Mouse (Mus musculus): ENCODE data around the gene Irf6. TPM values are rescaled to one million over a fixed set of nuclear protein-coding genes. Genes with fewer than 3 reads are reported as not detected.

Gene Irf6
- not detected for total RNA-seq (2018; cell fraction: chromatin; rRNA removed)
- under 1 TPM in 3 of 26 experiments, not detected in 23; 0.04 to 0.31 (median 0.07) TPM for total RNA-seq (2018; cell fraction: cytosol; rRNA removed)
- total RNA-seq (2018; cell fraction: nucleus; rRNA removed) = not detected
- polyA plus RNA-seq (2018) = not detected in 3 replicates

- WGBS (ENCODE audit: missing documents) = 9% methylated on average over 30 of the region's 30 CpGs
- no peak within 1 kb of the TSS for H3K27ac ChIP-seq
- H3K4me3 ChIP-seq (ENCODE audit: inconsistent target) = no peak within 1 kb of the TSS
- no peaks in the 10 kb centered on the region for H3K36me3 ChIP-seq (ENCODE audit: inconsistent target)
- H3K79me2 ChIP-seq (ENCODE audit: inconsistent target) = no peaks in the 10 kb centered on the region
Measured at GRCm38 (mm10) chr1:193152872-193153271, at the start of gene Irf6. Gene Irf6 (plus strand): TSS chr1:193153111.

GRCm38 (mm10) chr1:193112093-193112492 is 40.8 kb upstream of the Irf6 start:
- H3K4me3 ChIP-seq (ENCODE audit: inconsistent target) = no peak overlapping the region
- peaks cover 92% of the 10 kb centered on the region for H3K36me3 ChIP-seq (ENCODE audit: inconsistent target)
- H3K79me2 ChIP-seq (ENCODE audit: inconsistent target) = no peaks in the 10 kb centered on the region
- 97% methylated on average over 9 of the region's 9 CpGs for WGBS (ENCODE audit: missing documents)
- H3K27ac ChIP-seq = no peak overlapping the region

GRCm38 (mm10) chr1:193122793-193123192 is 30.1 kb upstream of the Irf6 start:
- Histone ChIP-seq H3K36me3 (ENCODE audit: inconsistent target) (peaks cover 70% of the 10 kb centered on the region), H3K79me2 (ENCODE audit: inconsistent target) (peaks cover 17% of the 10 kb centered on the region; the same call in 1 of the 2 replicates), H3K27ac (no peak overlapping the region), H3K4me3 (ENCODE audit: inconsistent target) (no peak overlapping the region)
- 63% methylated on average over 7 of the region's 7 CpGs for WGBS (ENCODE audit: missing documents)

- peaks cover 19% of the 10 kb centered on the region; the same call in 1 of the 2 replicates for H3K79me2 ChIP-seq (ENCODE audit: inconsistent target)
- 94% methylated on average over 6 of the region's 6 CpGs for WGBS (ENCODE audit: missing documents)
- peaks cover 65% of the 10 kb centered on the region for H3K36me3 ChIP-seq (ENCODE audit: inconsistent target)
- no peak overlapping the region for H3K27ac ChIP-seq
- no peak overlapping the region for H3K4me3 ChIP-seq (ENCODE audit: inconsistent target)
Measured at GRCm38 (mm10) chr1:193123290-193123689, 29.6 kb upstream of the Irf6 start.

- H3K27ac ChIP-seq = no peak overlapping the region
- peaks cover 32% of the 10 kb centered on the region for H3K79me2 ChIP-seq (ENCODE audit: inconsistent target)
- H3K4me3 ChIP-seq (ENCODE audit: inconsistent target) = no peak overlapping the region
- WGBS (ENCODE audit: missing documents) = 80% methylated on average over 4 of the region's 4 CpGs
- H3K36me3 ChIP-seq (ENCODE audit: inconsistent target) = peaks cover 40% of the 10 kb centered on the region
Measured at GRCm38 (mm10) chr1:193125835-193126234, 27.1 kb upstream of the Irf6 start.

- Histone ChIP-seq H3K79me2 (ENCODE audit: inconsistent target) (peaks cover 32% of the 10 kb centered on the region), H3K4me3 (ENCODE audit: inconsistent target) (no peak overlapping the region), H3K27ac (no peak overlapping the region), H3K36me3 (ENCODE audit: inconsistent target) (peaks cover 18% of the 10 kb centered on the region; the same call in 1 of the 2 replicates)
- whole genome bisulfite sequencing (ENCODE audit: missing documents) = 86% methylated on average over 6 of the region's 6 CpGs
Measured at GRCm38 (mm10) chr1:193128055-193128454, 24.9 kb upstream of the Irf6 start.

GRCm38 (mm10) chr1:193129321-193129720 is 23.6 kb upstream of the Irf6 start:
- 9% methylated on average over 5 of the region's 5 CpGs for WGBS (ENCODE audit: missing documents)
- H3K27ac ChIP-seq = no peak overlapping the region

GRCm38 (mm10) chr1:193129786-193130455 is 23.0 kb upstream of the Irf6 start, which contains the start of gene Diexf:
Gene Diexf (minus strand): TSS chr1:193130272.
- Histone ChIP-seq H3K79me2 (ENCODE audit: inconsistent target) (peaks cover 32% of the 10 kb centered on the region), H3K27ac (no peak within 1 kb of the TSS), H3K4me3 (ENCODE audit: inconsistent target) (peak within 1 kb of the TSS; percentile 61), H3K36me3 (ENCODE audit: inconsistent target) (peaks cover 12% of the 10 kb centered on the region; the same call in 1 of the 2 replicates)
- WGBS (ENCODE audit: missing documents) = under 1% methylated on average over 61 of the region's 61 CpGs

More at GRCm38 (mm10) chr1:193129321-193129720, 23.6 kb upstream of the Irf6 start:
- peaks cover 12% of the 10 kb centered on the region; the same call in 1 of the 2 replicates for H3K36me3 ChIP-seq (ENCODE audit: inconsistent target)
- H3K79me2 ChIP-seq (ENCODE audit: inconsistent target) = peaks cover 32% of the 10 kb centered on the region
- H3K4me3 ChIP-seq (ENCODE audit: inconsistent target) = peak overlapping the region; percentile 61

GRCm38 (mm10) chr1:193130456-193130825 is 22.5 kb upstream of the Irf6 start:
- peaks cover 12% of the 10 kb centered on the region; the same call in 1 of the 2 replicates for H3K36me3 ChIP-seq (ENCODE audit: inconsistent target)
- H3K27ac ChIP-seq = no peak overlapping the region
- WGBS (ENCODE audit: missing documents) = 56% methylated on average over 11 of the region's 11 CpGs
- H3K79me2 ChIP-seq (ENCODE audit: inconsistent target) = peaks cover 32% of the 10 kb centered on the region
- H3K4me3 ChIP-seq (ENCODE audit: inconsistent target) = peak overlapping the region; percentile 61; the same call in 1 of the 2 replicates

GRCm38 (mm10) chr1:193130839-193131238 is 22.1 kb upstream of the Irf6 start:
- H3K79me2 ChIP-seq (ENCODE audit: inconsistent target) = peaks cover 32% of the 10 kb centered on the region
- H3K36me3 ChIP-seq (ENCODE audit: inconsistent target) = peaks cover 12% of the 10 kb centered on the region; the same call in 1 of the 2 replicates
- WGBS (ENCODE audit: missing documents) = 96% methylated on average over 8 of the region's 8 CpGs
- H3K27ac ChIP-seq = no peak overlapping the region
- H3K4me3 ChIP-seq (ENCODE audit: inconsistent target) = no peak overlapping the region

- H3K79me2 ChIP-seq (ENCODE audit: inconsistent target) = peaks cover 28% of the 10 kb centered on the region
- 89% methylated on average over 6 of the region's 6 CpGs for WGBS (ENCODE audit: missing documents)
- H3K36me3 ChIP-seq (ENCODE audit: inconsistent target) = peaks cover 10% of the 10 kb centered on the region; the same call in 1 of the 2 replicates
- no peak overlapping the region for H3K27ac ChIP-seq
- H3K4me3 ChIP-seq (ENCODE audit: inconsistent target) = no peak overlapping the region
Measured at GRCm38 (mm10) chr1:193131311-193131948, 21.5 kb upstream of the Irf6 start.

GRCm38 (mm10) chr1:193132385-193132784 is 20.5 kb upstream of the Irf6 start:
- Histone ChIP-seq H3K36me3 (ENCODE audit: inconsistent target) (0 out of 2 replicates have a peak, but pooled peaks cover under 1% of the 10 kb centered on the region), H3K27ac (no peak overlapping the region), H3K4me3 (ENCODE audit: inconsistent target) (no peak overlapping the region), H3K79me2 (ENCODE audit: inconsistent target) (peaks cover 19% of the 10 kb centered on the region)

GRCm38 (mm10) chr1:193133726-193134125 is 19.2 kb upstream of the Irf6 start:
- H3K27ac ChIP-seq = no peak overlapping the region
- H3K36me3 ChIP-seq (ENCODE audit: inconsistent target) = no peaks in the 10 kb centered on the region
- WGBS (ENCODE audit: missing documents) = 83% methylated on average over 1 of the region's 1 CpGs
- peaks cover 10% of the 10 kb centered on the region for H3K79me2 ChIP-seq (ENCODE audit: inconsistent target)
- H3K4me3 ChIP-seq (ENCODE audit: inconsistent target) = no peak overlapping the region

- no peak overlapping the region for H3K4me3 ChIP-seq (ENCODE audit: inconsistent target)
- H3K36me3 ChIP-seq (ENCODE audit: inconsistent target) = no peaks in the 10 kb centered on the region
- WGBS (ENCODE audit: missing documents) = 61% methylated on average over 7 of the region's 7 CpGs
- no peak overlapping the region for H3K27ac ChIP-seq
- no peaks in the 10 kb centered on the region for H3K79me2 ChIP-seq (ENCODE audit: inconsistent target)
Measured at GRCm38 (mm10) chr1:193138087-193138486, 14.8 kb upstream of the Irf6 start.

GRCm38 (mm10) chr1:193138669-193139068 is 14.2 kb upstream of the Irf6 start:
- Histone ChIP-seq H3K36me3 (ENCODE audit: inconsistent target) (no peaks in the 10 kb centered on the region), H3K27ac (no peak overlapping the region), H3K79me2 (ENCODE audit: inconsistent target) (no peaks in the 10 kb centered on the region), H3K4me3 (ENCODE audit: inconsistent target) (no peak overlapping the region)
- WGBS (ENCODE audit: missing documents) = 0% methylated on average over 3 of the region's 3 CpGs

All from macrophage (primary cell).